Mouse (Mus musculus) cerebellum, adult 2 months (tissue): ENCODE data around the gene Ddc.

Source experiments
- CTCF ChIP-seq: fragments of 200-500 bp; IDR thresholded peaks from 2 replicates; pipeline ENCODE4 v1.5.1; 2011; ENCODE audit warnings: low read depth, mild to moderate bottlenecking, control low read depth, low read length, moderate library complexity, borderline replicate concordance; ENCODE audit not compliant: insufficient read depth
- POLR2A ChIP-seq: fragments of 200-500 bp; IDR thresholded peaks from 2 replicates; pipeline ENCODE4 v1.6.1; 2011; ENCODE audit warnings: low read length, control low read depth, borderline replicate concordance; ENCODE audit not compliant: insufficient read depth

- TF ChIP-seq POLR2A (no peak), CTCF (no peak)
Observed at GRCm38 (mm10) chr11:11865128-11865527, 32.8 kb downstream of the Ddc start.
